Mouse (Mus musculus): ENCODE data around the gene Spopl.
"Not testable (repeated sequence)": the region's sequence is repeated elsewhere in the genome, so short reads cannot be mapped to it uniquely, and the experiment has no call there.

Spopl gene

GRCm38 (mm10) chr2:23571302-23572156 is at the start of gene Spopl:
Gene Spopl, minus strand, starts transcription at chr2:23572106.
- peak; percentile 90 for DNase-seq

GRCm38 (mm10) chr2:23620128-23620527 is 48.2 kb upstream of the Spopl start:
- no peak for DNase-seq

GRCm38 (mm10) chr2:23617989-23618388 is 46.1 kb upstream of the Spopl start:
- DNase-seq: no peak

DNA sequence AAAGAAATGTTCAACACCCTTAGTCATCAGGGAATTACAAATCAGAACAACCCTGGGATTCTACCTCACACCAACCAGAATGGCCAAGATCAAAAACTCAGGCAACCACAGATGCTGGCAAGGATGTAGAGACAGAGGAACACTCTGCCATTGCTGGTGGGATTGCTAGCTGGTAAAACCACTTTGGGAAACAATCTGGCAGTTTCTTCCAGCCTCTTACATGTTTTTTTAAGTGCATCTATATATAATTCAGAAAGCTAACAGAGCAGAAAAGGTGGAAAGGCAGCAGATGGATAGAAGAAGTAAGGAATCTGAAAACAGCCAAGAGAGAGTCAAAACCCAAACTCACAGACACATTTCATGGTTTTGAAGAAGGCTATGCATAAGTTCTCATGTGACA is 33.5 kb upstream of the Spopl start:
- DNase-seq: no peak

- no peak for DNase-seq
Observed at GRCm38 (mm10) chr2:23588769-23589168, 16.9 kb upstream of the Spopl start.

DNA sequence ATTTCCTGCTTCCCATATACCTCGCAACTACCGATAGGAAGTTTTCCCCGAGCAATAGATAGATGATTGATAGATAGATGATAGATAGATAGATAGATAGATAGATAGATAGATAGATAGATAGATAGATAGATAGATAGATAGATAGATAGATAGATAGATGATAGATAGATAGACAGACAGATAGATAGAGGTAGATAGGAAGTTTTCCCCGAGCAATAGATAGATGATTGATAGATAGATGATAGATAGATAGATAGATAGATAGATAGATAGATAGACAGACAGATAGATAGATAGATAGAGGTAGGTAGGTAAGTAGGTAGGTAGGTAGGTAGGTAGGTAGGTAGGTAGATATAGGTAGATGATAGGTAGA is 239 bp upstream of the Spopl start:
- DNase-seq: not testable (repeated sequence)

- DNase-seq: no peak
Observed at GRCm38 (mm10) chr2:23570563-23570962, 1.3 kb downstream of the Spopl start.

- DNase-seq: no peak
Observed at GRCm38 (mm10) chr2:23568775-23569174, 3.1 kb downstream of the Spopl start.

DNA sequence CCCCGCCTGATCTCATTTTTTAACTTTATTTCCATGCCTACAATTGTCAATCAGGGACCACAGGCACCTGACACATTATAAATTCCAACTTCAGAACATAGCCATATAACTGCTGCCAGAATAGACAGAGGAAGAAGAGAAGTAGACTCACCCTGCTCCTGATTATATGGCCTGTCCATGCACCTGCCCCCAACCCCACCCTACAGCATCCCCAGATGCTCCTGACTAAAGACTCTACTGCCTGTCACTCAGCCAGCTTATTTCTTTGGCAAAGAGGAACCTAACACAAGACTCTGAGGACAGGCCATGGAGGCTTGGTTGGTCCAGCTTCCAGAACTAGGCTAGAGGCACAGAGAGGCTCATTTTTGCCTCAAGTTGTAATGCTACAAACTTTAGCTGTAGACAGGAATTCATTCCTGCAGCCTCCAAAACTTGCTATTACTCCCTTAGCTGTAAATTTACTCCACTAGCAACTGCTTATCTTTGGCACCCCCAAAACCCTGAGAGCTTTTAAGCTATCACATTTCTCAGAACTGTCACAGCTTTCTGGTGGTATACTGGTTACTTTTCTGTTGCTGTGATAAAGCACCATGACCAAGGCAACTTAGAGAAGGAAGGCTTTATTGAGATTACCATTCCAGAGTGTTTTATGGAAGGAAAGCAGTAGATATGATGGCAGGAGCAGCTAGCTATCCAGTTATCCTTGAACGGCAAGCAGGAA is 6.7 kb downstream of the Spopl start:
- no peak for DNase-seq

DNA sequence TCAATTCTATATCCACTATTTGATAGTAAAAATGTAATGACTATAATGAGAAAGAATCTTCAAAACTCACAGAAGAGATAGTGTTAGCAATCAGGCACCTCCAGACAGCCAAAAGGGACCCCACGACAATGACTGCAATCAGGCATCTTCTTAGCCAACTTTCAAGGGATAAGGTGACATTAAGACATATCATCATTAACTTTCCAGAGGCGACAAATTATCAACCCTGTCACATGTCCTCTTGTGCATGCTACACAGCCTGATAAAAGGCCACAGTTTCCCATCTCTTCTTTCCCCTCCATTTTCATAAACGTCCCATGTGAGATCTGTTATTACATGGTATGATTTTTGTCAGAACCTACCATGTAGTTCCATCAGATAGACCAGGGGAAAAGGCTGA is 9.0 kb downstream of the Spopl start:
- DNase-seq: no peak

GRCm38 (mm10) chr2:23559186-23559585 is 12.7 kb downstream of the Spopl start:
- DNase-seq: no peak

DNA sequence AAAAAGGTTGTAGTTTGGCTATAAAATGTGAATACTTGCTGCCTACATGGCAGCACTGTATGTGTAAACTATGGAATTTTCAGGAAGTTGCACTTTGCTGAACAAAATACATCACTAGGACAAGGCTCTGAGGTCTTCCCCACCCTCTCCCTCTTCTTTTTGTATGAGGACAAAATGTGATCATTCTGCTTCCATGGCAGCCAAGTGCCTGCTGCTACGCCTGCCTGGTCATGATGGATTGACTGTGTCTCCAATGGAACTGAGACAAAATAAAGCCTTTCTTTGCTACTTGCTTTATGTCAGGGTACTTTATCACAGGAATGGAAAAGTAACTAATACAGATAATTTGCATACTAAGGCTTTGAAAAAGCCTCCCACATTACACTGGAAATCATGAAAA is 20.7 kb downstream of the Spopl start:
- DNase-seq: no peak

DNA sequence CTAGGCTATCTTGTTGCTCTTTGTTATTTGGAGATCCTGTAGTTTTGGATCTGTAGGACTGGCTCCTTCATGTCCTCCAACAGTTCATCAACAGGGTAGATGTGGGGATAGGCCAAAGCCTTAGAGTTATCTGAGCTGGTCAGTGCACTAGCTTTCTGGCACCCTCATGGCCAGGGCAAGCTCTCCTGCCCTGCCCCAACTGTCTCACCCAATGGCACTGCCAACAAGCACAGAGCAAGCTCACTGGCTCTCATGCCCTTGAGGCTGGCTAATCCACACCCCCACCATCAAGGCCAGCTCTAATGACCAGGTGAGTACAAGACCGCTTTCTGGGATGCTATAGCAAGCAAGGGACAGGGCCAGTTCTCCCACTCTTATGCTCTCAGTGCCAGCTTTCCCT is 24.7 kb downstream of the Spopl start:
- no peak for DNase-seq

DNA sequence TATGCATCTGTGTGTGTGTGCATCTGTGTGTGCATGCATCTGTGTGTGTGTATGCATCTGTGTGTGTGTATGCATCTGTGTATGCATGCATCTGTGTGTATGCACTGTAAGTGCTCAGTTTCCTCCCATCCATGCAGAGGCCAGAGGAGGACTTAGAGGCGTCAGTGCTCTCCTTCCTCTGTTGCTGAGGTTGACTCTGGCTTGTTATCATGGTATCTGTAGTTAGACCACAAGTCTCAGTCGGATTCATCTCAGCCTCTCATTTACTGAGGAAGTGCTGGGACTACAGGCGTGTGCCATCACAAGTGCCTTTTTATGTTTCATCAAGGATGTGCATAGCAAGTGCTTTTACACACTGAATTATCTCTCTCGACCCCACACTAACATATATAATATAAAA is 31.9 kb downstream of the Spopl start:
- no peak for DNase-seq

DNA sequence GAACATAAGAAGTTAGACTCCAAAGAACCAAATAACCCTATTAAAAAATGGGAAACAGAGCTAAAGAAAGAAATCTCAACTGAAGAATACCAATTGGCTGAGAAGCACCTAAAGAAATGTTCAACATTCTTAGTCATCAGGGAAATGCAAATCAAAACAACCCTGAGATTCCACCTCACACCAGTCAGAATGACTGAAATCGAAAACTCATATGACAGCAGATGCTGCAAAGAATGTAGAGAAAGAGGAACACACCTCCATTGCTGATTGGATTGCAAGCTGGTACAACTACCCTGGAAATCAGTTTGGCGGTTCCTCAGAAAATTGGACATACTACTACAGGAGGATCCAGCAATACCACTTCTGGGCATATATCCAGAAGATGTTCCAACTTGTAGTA is 44.2 kb downstream of the Spopl start:
- not testable (repeated sequence) for DNase-seq

DNA sequence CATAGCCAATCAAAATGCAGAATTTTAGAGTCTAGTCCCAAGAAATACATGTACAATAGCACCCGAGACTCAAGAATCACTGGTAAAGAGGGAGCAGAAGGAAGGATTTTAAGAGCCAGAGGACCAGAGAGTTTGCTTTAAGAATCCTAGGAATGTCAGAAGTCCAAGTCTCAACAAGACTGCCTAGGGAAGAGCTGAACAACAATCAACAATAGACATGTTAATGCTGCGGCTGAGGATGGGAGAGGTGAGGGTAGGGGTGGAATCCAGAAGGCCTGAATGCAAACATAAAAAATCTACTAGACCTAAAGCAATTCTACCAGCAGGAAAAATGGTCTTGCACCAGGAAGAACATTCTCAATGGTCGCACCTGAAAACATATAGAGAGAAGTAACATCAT is 66.8 kb downstream of the Spopl start:
- no peak for DNase-seq

DNA sequence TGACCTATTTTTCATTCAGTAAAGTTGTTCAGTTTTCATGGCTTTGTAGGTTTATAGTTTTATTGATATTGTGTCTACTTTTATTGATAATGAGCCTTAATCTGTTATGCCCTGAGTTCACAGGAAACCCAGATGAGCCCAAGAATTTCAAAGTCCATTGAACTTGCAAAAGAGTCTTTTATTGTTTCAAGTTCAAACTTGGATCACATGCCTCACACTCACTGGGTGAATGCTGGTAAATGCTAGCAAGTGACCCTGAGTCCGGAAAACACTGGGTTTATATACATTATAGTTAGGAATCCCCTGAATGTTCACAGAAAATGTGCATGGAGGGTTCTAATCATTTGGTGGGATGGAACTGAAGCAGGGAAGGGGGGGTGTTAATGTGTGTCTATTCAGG is 90.2 kb downstream of the Spopl start:
- no peak for DNase-seq

- no peak for DNase-seq
Observed at GRCm38 (mm10) chr2:23467471-23467870, 104.4 kb downstream of the Spopl start.

- DNase-seq: no peak
Observed at GRCm38 (mm10) chr2:23457452-23457851, 114.5 kb downstream of the Spopl start.

Measured in retina, postnatal 1 day (tissue).